Mouse (Mus musculus): ENCODE data around the gene Prmt3.

Prmt3 gene

DNA sequence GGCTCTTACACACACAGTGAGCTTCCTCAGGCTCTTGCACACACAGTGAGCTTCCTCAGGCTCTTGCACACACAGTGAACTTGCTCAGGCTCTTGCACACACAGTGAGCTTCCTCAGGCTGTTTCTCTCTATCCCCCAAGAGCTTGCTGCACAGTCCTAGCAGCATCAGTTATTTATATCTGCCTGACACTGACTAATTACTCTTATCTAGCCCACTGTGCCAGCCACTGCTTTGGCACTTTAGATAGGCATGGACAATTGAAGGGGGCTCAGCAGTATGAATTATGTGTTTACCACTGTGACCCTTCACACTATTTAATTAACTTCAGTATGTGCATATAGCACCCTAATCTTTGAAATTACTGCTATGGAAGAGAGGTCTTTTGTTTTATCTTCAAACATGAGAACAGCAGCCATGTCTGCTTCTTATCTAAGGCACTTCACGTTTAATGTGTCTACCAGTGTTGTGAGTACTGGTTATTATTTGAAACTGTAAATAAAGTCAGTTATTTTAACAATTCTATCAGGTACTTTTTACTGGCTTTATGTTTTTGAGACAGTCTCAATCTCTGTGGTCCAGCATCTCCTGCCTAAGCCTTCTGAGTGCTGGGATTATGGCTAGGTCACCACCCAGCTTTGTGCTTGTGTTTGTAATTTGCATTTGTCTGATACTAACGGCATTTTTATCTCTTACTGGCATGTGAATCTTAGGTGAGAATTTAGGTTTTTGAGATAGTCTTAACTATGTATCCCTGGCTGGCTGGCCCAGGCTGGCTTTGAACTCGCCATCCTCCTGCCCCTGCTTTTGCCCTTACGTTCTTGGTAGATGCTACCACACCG is 75.4 kb downstream of the Prmt3 start:
- in situ Hi-C loops (cut with MboI, MseI) = no loop called here

DNA sequence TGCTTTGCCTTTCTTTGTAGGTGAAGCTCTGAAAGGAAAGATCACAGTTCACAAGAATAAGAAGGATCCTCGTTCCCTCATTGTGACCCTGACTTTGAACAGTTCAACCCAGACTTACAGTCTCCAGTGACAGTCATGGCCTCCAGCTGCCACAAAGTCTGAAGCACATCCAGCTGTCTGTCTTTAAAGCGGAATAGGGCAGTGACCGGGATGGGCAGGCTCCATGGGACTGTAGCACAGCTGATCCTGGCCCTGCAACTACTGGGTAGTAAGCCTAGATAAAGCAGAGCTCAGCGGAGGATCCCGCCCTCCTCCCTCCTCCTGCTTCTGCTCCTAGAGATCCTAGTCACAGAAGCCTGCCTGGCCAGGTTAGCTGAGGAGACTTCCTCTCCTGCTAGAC is 79.2 kb downstream of the Prmt3 start:
- in situ Hi-C loops (cut with MboI, MseI) = no loop called here

DNA sequence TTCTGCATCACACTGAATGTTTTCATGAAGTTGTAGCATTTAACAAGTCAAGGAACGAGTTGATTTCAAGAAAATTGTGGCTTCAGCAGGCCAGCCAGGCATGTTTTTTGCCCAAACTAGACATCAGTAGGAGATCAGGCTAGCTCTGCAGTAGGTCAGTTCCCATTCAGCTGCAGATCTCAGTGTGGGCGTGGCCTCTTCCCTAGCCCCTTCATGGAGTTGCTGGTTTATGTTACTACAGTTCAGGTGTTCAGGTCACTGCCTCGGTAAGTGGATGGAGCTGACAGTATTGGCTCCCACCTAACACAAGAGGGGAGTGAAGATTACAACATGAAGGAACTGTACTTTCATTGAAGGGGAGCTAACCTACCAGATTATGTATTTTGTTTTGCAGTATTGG is 80.1 kb downstream of the Prmt3 start:
- in situ Hi-C loops (cut with MboI, MseI) = no loop called here

DNA sequence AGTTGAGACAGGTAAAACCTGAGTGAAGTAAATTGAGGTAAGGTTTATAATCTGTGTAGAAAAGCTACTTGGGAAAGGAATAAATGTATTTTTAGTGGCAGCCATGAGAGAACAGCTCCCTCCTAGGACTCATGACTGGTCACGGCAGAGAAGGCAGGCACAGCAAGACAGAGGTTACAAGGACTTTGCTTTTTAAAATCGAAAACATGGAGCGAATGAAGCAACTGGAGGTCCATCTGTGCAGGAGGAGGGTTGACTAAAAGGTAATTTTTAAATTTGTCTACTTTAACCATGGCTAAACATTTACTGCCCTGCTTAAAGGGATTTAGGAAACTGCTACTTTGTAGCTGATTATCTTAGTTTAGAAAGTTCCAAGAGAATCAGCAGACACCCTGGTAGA is 81.7 kb downstream of the Prmt3 start:
- in situ Hi-C loops (cut with MboI, MseI) = no loop called here

DNA sequence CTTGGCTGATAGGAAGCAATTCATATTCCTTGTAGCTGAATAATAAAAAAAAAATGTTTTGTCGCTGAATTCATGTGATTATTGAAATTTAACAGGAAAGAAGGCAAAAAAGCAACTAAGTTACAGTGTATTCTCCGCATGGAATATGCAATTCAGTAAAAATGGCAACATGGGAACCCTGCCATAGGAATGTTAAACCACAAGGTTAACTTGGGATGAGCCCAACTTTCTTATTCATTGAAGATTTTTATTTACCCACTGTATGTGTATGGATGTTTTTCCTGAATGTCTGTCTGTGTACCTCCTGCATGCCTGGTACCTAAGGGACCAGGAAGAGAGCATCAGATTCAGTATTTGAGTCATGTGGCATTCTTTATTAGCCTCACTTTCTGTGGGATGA is 83.0 kb downstream of the Prmt3 start:
- in situ Hi-C loops (cut with MboI, MseI) = no loop called here

DNA sequence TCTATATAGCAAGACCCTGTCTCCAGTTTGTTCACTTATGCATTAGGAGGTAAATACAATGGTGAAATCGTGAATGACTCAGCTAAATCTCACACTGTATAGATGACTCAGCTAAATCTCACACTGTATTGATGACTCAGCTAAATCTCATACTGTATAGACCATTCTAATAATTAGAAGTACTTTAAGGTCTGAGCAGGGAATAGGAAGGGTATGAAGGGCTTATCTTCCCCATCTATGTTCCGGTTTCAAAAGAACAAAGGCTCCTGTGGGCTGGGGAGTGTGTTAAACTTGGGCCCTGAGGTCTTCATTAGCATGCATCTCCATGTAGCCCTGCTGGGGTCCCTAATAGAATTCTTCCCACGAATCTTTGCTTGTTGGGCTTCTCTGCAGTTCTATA is 85.6 kb downstream of the Prmt3 start:
- in situ Hi-C loops (cut with MboI, MseI) = no loop called here

DNA sequence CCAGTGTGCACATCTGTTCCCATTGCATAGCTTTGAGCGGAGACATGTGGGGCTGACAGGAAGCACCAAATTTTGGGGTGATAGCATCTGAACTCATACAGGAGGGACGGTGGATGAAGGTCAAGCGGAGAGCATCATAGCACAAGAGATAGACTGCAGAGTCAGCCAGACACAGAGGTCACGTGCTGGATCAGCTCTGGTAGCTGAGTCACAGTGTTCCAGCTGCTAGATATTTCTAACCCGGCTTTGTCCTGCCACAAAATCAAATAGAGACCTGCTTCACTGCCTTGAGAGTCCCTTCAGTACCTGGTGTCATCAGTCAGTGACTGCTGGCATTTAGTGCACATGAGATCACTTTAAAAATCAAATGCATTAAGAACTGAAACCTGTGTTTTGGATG is 91.5 kb downstream of the Prmt3 start:
- in situ Hi-C loops (cut with MboI, MseI) = no loop called here

DNA sequence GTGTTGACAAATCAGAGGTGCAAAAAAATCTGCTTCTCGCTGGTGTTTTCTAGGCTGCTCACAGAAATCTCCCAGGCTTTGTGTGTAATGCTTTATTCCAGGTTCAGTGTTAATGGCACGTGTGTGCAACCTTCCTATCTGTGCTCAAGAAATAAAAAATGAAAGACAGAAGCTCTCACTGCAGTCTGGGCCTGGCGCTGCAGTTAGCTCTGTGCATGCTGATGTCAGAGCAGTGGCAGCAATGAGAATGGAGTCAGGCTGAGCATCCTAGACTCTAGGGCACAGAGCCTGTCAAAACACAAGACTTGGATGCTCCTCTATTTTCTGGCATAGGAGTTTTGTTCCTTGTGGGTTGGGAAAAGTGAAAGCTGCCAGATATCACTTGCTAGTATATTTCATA is 92.1 kb downstream of the Prmt3 start:
- in situ Hi-C loops (cut with MboI, MseI) = no loop called here

DNA sequence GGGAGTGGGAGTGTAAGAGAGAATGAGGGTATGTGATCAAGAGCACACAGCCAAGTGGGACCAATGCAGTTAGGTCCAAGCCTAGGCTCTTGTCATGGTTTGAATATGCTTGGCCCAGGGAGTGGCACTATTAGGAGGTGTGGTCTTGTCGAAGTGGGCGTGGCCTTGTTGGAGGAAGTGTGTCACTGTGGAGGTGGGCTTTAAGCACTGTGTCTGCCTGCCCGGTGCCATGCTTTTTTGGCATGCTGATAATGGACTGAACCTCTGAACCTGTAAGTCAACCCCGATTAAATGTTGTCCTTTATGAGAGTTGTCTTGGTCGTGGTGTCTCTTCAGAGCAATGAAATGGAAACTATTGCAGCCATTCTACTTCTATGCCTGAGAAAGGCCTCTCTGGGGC is 99.2 kb downstream of the Prmt3 start:
- in situ Hi-C loops (cut with MboI, MseI) = no loop called here

DNA sequence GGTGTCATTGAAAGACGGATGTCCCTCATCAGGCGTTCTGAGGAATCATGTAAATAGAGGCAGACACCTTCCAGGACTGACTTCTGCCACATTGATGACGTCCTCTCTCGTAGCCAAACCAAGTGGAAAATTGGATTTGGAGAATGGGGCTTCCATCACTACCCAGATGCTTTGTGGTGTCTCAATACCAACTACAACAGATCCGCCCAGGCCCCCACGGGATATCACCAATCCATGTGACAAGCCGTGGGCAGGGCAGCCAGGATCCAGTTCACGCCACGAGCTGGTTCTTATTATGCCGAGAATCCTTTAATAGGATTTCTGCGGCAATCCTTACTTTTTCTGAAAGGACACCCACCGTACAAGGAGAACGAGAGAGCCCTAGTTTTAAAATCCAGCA is 100.9 kb downstream of the Prmt3 start:
- in situ Hi-C loops (cut with MboI, MseI) = no loop called here

DNA sequence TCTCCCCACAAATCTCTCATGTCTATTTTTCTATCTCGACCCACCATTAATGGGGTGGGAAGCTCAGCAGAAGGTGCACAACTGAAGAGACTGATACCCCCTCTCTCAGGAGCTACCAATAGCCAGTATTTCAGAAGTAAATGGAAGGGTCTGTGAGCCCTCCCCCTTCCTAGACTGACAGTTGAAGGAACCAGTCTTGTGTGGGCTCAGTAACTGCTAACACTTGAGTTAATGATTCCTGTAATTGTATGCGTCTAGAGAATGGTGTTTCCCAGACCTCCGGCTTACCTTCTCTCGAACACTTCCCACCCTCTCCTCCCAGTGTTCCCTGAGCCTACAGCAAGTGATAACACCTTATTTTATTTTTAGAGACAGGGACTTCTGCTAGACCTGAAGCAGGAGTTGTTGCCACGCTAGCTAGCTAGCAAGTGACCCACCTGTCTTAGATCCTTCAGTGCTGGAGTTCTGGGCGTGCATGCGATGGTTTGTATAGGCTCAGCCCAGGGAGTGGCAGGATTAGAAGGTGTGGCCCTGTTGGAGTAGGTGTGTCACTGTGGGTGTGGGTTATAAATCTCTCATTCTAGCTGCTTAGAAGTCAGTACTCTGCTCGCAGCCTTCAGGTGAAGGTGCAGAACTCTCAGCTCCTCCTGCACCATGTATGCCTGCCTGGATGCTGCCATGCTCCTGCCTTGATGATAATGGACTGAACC is 102.0 kb downstream of the Prmt3 start:
- in situ Hi-C loops (cut with MboI, MseI) = no loop called here

DNA sequence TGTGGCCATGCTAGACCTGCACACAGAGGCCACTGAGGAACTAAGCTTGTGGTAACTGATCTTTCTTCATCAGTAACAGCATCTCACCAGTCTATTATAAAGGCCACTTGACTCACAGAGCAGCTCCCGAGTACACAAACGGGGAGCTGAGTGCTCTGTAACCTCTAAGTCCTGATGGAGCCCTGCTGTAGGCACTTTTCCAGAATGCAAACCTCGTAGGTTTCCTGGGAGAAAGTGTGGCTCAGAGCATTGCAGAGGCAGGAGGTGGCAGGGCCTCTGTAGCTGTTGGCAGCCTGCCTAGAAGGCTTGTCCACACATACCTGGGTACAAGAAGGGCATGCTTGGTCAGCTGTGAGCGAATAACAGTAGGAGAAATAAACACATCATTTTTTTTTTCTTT is 104.1 kb downstream of the Prmt3 start:
- in situ Hi-C loops (cut with MboI, MseI) = no loop called here

DNA sequence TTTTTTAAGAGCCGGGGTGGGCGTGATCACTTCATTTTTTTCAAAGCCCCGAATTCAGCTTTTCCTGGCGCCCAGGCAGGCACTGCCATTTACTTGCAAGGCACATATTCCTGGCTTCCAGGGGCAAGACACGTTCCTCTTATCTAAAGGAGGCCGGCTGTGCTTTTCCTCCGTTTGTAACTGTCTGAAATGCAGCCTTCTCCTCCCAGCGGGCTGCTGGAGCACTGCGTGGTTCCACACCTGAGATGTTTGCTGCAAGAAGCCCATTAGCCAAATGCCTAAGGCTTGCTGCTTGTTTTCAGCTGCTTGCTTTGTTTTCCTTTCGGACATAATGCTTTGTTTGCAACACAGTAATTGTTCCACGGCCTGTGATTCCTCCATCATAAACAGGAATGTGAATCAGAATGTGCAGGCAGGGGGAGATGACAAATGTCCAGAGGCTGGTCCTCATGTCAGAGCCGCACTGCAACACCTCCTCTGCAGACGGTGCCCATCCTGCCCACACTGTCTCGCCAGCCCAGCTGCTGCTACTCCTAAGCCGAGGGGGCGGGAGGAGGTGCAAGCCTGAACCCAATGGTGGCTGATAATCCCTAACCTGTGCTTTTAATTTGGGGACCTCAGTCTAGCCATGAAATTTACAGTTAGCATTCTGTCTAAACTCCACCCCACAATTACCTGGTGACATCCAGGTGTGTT is 104.7 kb downstream of the Prmt3 start:
- in situ Hi-C loops (cut with MboI, MseI) = no loop called here

DNA sequence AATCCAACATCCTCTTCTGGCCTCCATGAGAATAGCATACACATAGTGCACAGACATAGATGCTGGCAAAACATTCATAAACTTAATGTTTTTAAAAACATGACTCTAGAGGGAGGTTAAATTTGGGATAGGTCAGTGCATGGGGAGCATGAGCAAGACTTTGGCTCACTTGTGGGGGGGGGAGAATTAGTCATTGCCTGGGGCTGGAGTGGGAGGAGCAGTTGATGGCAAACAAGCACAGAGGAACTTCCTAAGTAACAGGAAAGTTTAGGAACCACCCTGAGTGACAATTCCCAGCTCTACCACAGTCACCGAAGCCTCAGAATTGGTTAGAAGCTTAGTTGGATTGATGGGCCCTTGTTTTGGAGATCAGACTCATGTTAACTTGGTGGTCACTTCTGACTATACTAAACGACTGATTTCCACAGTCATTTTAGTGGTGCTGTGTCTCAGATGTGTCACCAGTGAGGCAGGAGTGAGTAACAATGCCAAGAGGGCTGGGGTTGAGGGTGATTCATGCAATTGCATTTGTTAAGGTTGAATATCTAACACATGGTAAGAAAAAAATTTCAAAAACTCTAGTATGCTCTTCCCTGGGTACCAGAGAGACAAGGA is 109.7 kb downstream of the Prmt3 start:
- in situ Hi-C loops (cut with MboI, MseI) = no loop called here

DNA sequence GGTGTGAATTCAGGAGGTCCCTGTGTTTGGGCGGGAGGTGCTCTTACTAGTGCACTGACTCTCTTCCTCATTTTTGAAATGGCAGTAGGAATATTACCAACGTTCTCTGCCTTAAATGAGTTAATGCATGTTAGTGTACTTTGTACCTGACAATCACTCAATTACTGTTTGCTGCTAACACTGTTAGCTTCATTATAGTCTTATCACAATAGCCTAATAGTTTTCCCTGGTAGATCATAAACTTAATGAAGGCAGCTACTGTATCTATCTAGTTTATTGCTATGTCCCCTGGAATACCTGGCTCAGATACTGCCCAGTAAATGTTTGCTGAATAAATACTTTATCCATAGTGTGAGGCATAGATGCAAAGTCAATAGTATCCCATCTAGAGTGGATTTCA is 116.6 kb downstream of the Prmt3 start:
- in situ Hi-C loops (cut with MboI, MseI) = no loop called here

DNA sequence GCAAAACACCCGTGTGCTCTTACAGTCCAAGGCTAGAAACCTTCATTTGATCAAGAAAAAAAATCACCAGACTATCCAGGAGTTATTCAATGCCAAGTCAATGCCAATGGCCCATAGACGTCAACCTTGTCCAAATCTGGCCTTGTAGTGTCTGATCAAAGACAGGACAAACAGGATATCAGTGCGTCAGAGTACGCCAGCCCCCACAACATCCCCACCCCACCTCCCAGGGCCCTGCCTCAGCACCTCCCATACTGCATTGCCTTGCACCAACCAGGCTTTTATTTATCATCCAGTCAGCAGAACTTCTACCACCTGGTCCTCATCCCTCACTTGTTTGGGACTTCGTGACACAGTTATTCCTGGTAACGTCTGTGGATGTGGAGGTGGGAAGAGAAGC is 117.2 kb downstream of the Prmt3 start:
- in situ Hi-C loops (cut with MboI, MseI) = no loop called here

DNA sequence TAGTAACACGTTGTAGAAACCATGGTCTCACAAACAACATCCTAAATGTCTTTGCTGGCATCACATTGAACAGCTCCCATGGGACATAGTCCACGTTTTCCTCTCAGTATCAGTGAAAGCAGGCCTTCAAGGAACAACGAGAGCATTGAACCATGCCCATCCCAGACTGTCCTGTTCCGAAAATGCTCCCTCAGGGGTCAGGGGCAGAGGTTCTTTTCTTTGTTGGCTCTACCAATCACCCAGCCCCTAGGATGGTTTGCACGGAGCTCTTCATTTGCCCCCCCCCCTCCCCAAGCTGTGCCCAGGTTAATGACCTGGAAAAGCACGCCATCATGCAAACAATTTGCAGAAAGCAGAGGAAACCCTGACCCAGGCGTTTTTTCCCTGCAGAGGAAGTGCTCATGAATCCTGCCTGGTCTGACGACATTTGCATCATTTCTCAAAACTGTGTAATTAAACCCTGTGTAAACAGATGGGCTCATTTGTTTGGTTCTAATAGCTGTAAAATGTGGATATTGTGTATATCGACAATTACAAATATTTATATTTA is 123.9 kb downstream of the Prmt3 start:
- in situ Hi-C loops (cut with MboI, MseI) = no loop called here

DNA sequence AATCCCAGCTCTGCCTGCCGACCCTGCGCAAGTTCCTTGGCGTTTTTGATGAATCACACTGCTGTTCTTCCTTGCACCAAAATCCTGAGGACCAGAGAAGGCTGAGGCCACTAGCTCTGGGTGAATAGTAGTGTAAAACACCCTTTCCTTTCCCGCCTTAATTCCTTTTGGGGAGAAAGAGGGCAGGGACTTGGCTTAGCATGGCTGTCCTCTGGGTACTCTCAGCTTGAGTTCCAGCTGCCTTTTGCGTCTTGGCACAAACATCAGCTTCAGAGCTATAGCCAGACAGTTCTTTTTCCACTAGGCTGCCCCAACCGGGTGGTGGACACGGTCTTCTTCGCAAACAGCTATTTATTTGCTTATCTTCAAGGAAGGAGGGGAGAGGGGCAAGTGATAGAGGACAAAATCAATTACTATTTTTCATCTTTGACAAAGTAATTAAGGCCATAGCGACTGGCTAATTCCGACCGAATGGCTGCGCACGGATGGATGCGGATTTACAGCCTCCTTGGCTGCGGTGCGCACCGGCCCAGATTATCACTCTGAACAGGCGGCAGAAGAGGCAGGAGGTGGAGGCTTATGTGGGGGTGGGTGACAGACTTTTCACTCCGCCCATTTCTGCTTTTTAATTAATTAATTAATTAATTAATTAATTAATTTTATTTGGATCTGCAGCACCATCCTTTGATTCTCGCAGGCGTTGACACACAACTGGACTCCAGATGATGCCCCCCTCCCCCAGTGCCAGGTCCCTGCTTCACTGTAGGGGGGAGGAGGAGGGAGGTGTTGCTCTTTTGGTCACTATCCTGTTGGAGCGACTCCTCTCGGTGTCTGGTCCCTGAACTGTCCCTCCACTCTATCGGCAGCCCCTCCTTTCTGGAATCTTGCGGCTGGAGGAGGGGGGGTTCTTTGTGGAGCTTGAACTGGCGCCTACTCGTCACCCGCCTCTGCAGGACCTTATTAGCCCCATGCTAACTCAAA is 129.3 kb downstream of the Prmt3 start:
- in situ Hi-C loops (cut with MboI, MseI) = no loop called here

Data from T-helper 2 cell (primary cell).